Mouse (Mus musculus): ENCODE measurements around the gene Mfsd6. TPM values are rescaled to one million over a fixed set of nuclear protein-coding genes. Genes with fewer than 3 reads are reported as not detected.

Mfsd6 gene
- polyA plus RNA-seq (2014; fragmentation: Illumina TruSeq; extraction: RNeasy Lipid Tissue Mini Kit (QIAGEN cat#74804); ENCODE audit: low read depth, low replicate concordance), result 14.7 TPM

DNA sequence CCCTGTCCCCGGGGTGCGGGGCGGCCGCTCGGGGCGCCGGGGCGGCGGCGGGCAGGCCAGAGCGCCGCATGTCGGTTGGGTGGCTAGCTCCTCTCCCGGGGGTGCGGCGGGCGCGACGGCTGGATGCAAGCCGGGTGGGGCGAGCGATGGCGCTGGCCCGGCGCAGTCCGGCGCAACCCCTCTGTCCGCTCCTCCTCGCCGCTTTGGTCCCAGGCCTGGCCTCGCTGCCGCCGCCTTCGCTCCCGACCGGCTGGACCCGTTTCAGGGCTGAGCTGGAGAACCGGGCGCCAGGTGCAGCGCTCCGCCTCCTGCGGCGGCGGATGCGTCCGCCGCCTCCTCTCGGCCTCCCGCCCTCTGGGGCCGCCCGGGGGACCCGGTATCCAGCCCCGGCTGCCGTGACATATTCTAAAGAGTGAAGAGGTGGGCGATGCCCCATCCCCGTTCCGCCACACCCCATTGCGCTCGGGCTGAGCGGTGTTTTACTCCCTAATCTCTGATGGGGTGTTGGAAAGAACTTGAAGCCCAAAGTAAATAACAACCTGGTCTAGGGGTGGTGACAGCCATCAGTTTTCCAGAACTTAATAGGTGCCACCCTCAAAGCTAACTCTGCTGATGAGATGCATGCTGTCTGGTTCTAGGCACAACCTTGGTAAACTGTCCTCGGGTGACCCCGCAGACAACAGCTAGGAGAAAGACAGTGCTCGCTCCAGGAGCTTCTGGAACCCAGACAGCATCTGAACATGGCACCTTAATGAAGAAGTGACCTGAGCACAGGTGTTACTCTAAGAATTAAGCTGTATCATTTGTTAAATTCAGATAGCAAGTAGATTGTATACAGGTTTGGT is at the start of gene Mfsd6:
TSS of gene Mfsd6 (minus strand) at position 407 of the 845 bp plus-strand sequence.

GRCm38 (mm10) chr1:52630248-52630936 is 96.9 kb downstream of the Mfsd6 start, which contains the start of gene Nemp2:
Gene Nemp2 (plus strand): TSS chr1:52630703.

Other genes with a start within 250 kb of the Mfsd6 start
- gene Nab1, start 226.8 kb downstream of the Mfsd6 start, polyA plus RNA-seq (2014; fragmentation: Illumina TruSeq; extraction: RNeasy Lipid Tissue Mini Kit (QIAGEN cat#74804); ENCODE audit: low read depth, low replicate concordance), result 12.8 TPM
- 1.8 TPM for gene Nemp2, start 96.8 kb downstream of the Mfsd6 start, polyA plus RNA-seq (2014; fragmentation: Illumina TruSeq; extraction: RNeasy Lipid Tissue Mini Kit (QIAGEN cat#74804); ENCODE audit: low read depth, low replicate concordance)
- 13.4 TPM for gene Inpp1, start 90.2 kb upstream of the Mfsd6 start, polyA plus RNA-seq (2014; fragmentation: Illumina TruSeq; extraction: RNeasy Lipid Tissue Mini Kit (QIAGEN cat#74804); ENCODE audit: low read depth, low replicate concordance)
- 116 TPM for gene Hibch, start 117.5 kb upstream of the Mfsd6 start, polyA plus RNA-seq (2014; fragmentation: Illumina TruSeq; extraction: RNeasy Lipid Tissue Mini Kit (QIAGEN cat#74804); ENCODE audit: low read depth, low replicate concordance)

All from heart, adult 10 weeks (tissue).